Mouse (Mus musculus) midbrain, embryonic 11.5 days (tissue): ENCODE data around the gene Cds1. TPM values are rescaled to one million over a fixed set of nuclear protein-coding genes. Genes with fewer than 3 reads are reported as not detected.
"Not testable (repeated sequence)": the region's sequence is repeated elsewhere in the genome, so short reads cannot be mapped to it uniquely, and the experiment has no call there.

Experiments used
- ATAC-seq: fragments of 200-750 bp; cut with Nextera tagmentation; 2 replicates; pipeline ENCODE4 v1.8.0; 2017; ENCODE audit warnings: moderate TSS enrichment, moderate library complexity; ENCODE audit not compliant: low FRiP score
- DNase-seq: peaks from one replicate; pipeline ENCODE4 v3.0.0; 2015; ENCODE audit warnings: low spot score; ENCODE audit errors: missing footprints
- H3K27ac ChIP-seq: fragments of 300-500 bp; sonication (generic); 2 replicates; pipeline ENCODE4 v1.5.1; 2014; ENCODE audit warnings: low read depth, low read length
- H3K27me3 ChIP-seq: fragments of 300-500 bp; sonication (generic); 2 replicates; pipeline ENCODE4 v1.6.1; 2014; ENCODE audit warnings: mild to moderate bottlenecking, low read length, moderate library complexity, mixed read lengths; ENCODE audit not compliant: control insufficient read depth, insufficient read depth
- H3K36me3 ChIP-seq: fragments of 300-500 bp; sonication (generic); 2 replicates; pipeline ENCODE4 v1.6.1; 2014; ENCODE audit warnings: mild to moderate bottlenecking, low read length, moderate library complexity, mixed read lengths; ENCODE audit not compliant: control insufficient read depth, insufficient read depth
- H3K4me1 ChIP-seq: fragments of 300-500 bp; sonication (generic); 2 replicates; pipeline ENCODE4 v1.6.1; 2014; ENCODE audit warnings: low read length; ENCODE audit not compliant: control insufficient read depth, insufficient read depth
- H3K4me2 ChIP-seq: fragments of 300-500 bp; sonication (generic); 2 replicates; pipeline ENCODE4 v1.6.1; 2014; ENCODE audit warnings: mild to moderate bottlenecking, moderate library complexity
- H3K4me3 ChIP-seq: fragments of 300-500 bp; sonication (generic); 2 replicates; pipeline ENCODE4 v1.5.1; 2014; ENCODE audit warnings: low read depth, low read length
- H3K9ac ChIP-seq: fragments of 300-500 bp; sonication (generic); 2 replicates; pipeline ENCODE4 v1.6.1; 2014; ENCODE audit warnings: low read length
- H3K9me3 ChIP-seq: fragments of 300-500 bp; sonication (generic); 2 replicates; pipeline ENCODE4 v1.6.1; 2016; ENCODE audit warnings: low read length; ENCODE audit not compliant: control insufficient read depth
- WGBS: fragments of 180-500 bp; shearing (Covaris S2); extraction: QIAGEN DNeasy Blood & Tissue Kit; methylation state at CpG from one replicate; pipeline ENCODE4 v1.1.7; 2014; 5-methylcytosine and 5-hydroxymethylcytosine counted together
- polyA plus RNA-seq: library from polyadenylated mRNA; unstranded; fragments of >200 nt; fragmentation: Nextera tagmentation; extraction: Ambion mirVana; gene quantifications from 2 replicates; pipeline ENCODE4 v1.2.1, GENCODE M21; 2014

Cds1 gene
- polyA plus RNA-seq, 1 experiment from 2014 or later, result 1.0 TPM

DNA sequence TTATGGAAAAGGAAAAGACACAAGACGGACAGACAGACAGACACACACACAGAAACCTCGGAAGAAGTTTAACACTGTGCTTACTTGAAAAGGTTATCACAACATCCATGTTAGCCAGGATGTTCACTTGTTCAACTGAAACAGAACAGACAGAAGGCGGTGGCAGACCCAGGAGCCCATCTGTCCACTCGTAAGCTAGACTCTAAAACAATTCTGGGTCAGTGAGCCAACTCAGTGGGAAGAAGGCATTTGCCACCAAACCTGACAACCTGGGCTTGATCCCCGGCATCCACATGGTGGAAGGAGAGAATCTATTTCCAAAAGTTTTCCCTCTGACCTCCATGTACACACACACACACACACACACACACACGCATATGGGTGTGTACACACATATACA is 67.1 kb downstream of the Cds1 start:
- peaks cover 15% of the 10 kb centered on the region for H3K36me3 ChIP-seq
- no peak overlapping the region for H3K9ac ChIP-seq
- H3K4me3 ChIP-seq, result no peak overlapping the region
- no peaks in the 10 kb centered on the region for H3K9me3 ChIP-seq
- H3K4me2 ChIP-seq, result no peak overlapping the region
- peaks cover 2% of the 10 kb centered on the region; the same call in 1 of the 2 replicates for H3K27me3 ChIP-seq
- ATAC-seq, result no peak
- H3K27ac ChIP-seq, result no peak overlapping the region
- whole genome bisulfite sequencing, result 92% methylated on average over 6 of the region's 6 CpGs
- no peak for DNase-seq
- H3K4me1 ChIP-seq, result no peaks in the 10 kb centered on the region

DNA sequence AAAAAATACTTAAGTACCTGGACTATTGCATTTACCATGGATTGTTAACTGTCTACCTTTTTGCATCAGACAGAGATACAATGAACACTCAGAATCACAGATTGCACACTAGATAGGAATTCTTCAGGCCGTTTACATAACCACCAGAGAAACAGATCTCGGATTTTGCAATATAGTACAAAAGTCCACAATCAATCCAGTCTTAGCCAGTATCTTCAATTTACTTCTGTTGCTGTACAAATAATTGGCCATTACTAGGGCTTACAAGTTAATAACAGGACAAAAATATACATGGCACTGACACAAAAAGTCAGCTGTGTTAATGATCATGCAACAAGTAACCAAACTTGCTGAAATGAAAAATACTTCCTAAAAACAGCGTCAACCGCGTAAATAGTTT is 68.1 kb downstream of the Cds1 start:
- H3K9ac ChIP-seq, result no peak overlapping the region
- 93% methylated on average over 5 of the region's 5 CpGs for WGBS
- H3K4me3 ChIP-seq, result no peak overlapping the region
- DNase-seq (no peak), ATAC-seq (no peak)
- no peaks in the 10 kb centered on the region for H3K9me3 ChIP-seq
- H3K36me3 ChIP-seq, result peaks cover 17% of the 10 kb centered on the region
- H3K4me1 ChIP-seq, result no peaks in the 10 kb centered on the region
- H3K27ac ChIP-seq, result no peak overlapping the region
- H3K4me2 ChIP-seq, result no peak overlapping the region
- H3K27me3 ChIP-seq, result no peaks in the 10 kb centered on the region

DNA sequence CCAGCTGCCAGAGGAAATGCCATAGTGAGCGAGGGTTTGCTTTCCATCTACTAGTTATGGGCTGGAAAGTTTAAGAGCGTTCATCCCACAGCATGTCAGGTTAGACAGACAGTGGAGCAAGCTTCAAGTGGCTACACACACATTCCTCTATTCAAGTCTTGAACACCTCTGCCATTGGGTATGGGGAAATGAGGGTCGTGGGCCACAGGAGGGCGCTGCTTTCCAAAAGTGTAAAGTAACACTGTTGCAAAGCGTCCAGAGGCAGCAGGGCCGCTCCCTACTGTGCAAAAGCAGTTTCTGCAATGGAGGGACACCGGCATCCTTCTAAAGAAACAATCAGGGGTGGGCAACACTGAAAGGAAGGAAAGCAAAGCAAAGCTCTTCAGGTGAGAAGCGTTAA is 68.9 kb downstream of the Cds1 start:
- Histone ChIP-seq H3K27me3 (no peaks in the 10 kb centered on the region), H3K9me3 (no peaks in the 10 kb centered on the region), H3K4me1 (no peaks in the 10 kb centered on the region), H3K4me3 (no peak overlapping the region), H3K9ac (no peak overlapping the region), H3K27ac (no peak overlapping the region), H3K36me3 (peaks cover 17% of the 10 kb centered on the region), H3K4me2 (no peak overlapping the region)
- 55% methylated on average over 8 of the region's 8 CpGs for WGBS
- DNase-seq, result no peak
- ATAC-seq, result no peak

DNA sequence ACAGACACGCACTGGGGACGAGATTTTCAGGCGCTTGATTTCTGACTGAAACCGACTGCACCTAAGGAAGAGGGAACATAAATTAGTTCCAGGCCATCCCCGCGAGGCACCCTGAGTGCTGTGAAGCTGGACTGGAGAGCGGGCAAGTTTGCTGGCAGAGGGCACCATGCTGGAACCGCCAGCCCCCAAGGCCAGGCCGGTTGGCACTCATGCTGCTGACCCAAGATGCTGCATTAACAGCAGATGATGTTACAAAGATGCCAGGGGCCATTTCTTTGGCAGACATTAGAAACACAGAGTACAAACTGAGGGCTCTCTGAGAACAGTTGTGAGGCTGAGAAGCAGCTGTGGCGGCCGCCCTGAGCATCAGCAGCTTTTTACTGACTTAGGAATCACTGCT is 71.3 kb downstream of the Cds1 start:
- H3K27ac ChIP-seq, result no peak overlapping the region
- no peaks in the 10 kb centered on the region for H3K9me3 ChIP-seq
- DNase-seq, result no peak
- no peaks in the 10 kb centered on the region for H3K27me3 ChIP-seq
- H3K4me2 ChIP-seq, result no peak overlapping the region
- no peaks in the 10 kb centered on the region for H3K4me1 ChIP-seq
- ATAC-seq, result no peak
- H3K4me3 ChIP-seq, result no peak overlapping the region
- H3K36me3 ChIP-seq, result peaks cover 22% of the 10 kb centered on the region
- WGBS, result 97% methylated on average over 11 of the region's 11 CpGs
- no peak overlapping the region for H3K9ac ChIP-seq

DNA sequence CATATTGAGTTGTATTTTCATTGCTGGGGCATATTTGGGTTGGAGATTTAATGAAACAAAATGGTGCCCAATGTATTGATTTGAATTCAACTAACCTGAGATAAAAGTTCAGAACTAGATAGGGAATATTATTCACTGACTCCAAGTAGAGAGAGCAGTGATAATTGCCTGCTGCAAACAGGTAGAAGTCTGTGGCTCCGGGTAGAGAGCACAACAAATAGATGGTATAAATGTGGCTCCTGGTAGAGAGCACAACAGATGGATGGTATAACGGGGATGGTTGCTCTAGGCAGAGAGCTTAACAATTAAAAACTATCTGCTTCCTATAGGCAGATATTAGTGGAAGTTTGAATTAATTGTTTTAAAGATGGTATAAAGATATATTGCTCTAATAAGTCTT is 72.7 kb downstream of the Cds1 start:
- H3K36me3 ChIP-seq, result peaks cover 29% of the 10 kb centered on the region
- DNase-seq, H3K27ac ChIP-seq, H3K9me3 ChIP-seq, H3K4me2 ChIP-seq, ATAC-seq, H3K4me1 ChIP-seq, H3K9ac ChIP-seq, H3K4me3 ChIP-seq, H3K27me3 ChIP-seq: not testable (repeated sequence)
- 95% methylated on average over 2 of the region's 2 CpGs for WGBS

DNA sequence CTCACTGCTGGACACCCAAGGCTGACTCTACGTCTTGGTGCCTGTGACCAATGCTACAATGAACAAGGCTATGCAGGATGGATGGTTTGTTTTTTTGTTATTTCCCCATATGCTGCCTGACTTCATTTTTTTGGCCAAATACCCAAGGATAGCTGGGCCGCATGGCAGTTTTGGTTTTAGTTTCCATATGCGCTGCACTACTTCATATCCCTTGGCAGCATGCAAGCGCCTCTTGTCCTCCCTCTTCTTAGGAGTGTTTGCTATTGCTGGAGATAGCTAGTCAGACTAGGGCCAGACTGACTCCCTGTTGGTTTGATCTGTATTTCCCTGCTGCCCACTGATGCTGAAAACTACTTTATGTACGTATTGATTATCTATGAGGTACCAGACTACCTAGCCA is 75.5 kb downstream of the Cds1 start:
- Histone ChIP-seq H3K4me3 (no peak overlapping the region), H3K4me1 (no peaks in the 10 kb centered on the region), H3K27me3 (no peaks in the 10 kb centered on the region), H3K4me2 (no peak overlapping the region), H3K36me3 (peaks cover 36% of the 10 kb centered on the region), H3K9ac (no peak overlapping the region), H3K9me3 (no peaks in the 10 kb centered on the region), H3K27ac (no peak overlapping the region)
- WGBS, result 99% methylated on average over 5 of the region's 5 CpGs
- no peak for ATAC-seq
- DNase-seq, result no peak

DNA sequence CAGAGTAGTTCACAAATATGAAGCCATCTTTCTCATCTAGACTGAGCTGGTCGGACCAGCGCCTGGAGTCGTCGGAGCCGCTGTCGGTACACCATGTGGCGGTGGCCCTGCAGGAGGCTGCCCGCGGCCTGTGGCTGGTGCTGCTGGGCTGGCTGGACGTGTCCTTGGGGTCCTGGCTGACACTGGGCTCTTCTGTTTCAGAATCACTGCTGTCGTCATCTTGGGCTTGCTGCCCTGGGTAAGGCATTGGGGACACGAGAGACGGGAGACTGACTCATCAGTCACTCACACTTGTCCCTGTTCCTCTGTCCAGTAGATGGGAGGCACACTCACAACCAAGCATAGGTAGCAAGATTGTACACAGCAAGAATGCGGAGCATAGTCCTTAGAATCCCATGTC is 80.1 kb downstream of the Cds1 start:
- no peak overlapping the region for H3K27ac ChIP-seq
- DNase-seq (no peak), ATAC-seq (no peak)
- H3K4me3 ChIP-seq, result no peak overlapping the region
- H3K4me1 ChIP-seq, result no peaks in the 10 kb centered on the region
- H3K9me3 ChIP-seq, result no peaks in the 10 kb centered on the region
- H3K27me3 ChIP-seq, result no peaks in the 10 kb centered on the region
- no peak overlapping the region for H3K4me2 ChIP-seq
- no peak overlapping the region for H3K9ac ChIP-seq
- WGBS, result 95% methylated on average over 14 of the region's 14 CpGs
- H3K36me3 ChIP-seq, result peaks cover 52% of the 10 kb centered on the region

DNA sequence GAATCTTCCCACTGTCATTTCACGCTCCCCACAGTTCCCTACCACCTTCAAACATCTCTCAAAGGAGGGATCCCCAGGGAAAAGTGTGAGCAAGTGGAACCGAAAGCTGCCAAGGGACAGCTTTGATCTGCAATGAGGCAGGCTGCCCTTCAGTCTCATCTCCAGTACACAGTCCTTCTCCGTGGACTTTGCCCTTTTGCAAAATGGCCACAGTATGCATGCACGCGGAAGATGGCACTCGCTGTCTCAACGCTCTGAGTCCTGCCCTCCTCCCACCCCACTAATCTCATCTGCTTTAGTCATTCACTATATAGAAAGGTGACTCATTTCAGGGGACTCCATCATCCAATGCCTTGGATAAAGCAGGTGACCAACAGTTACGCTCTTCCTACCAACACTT is 81.0 kb downstream of the Cds1 start:
- Histone ChIP-seq H3K9me3 (no peaks in the 10 kb centered on the region), H3K4me2 (no peak overlapping the region), H3K27me3 (no peaks in the 10 kb centered on the region), H3K9ac (no peak overlapping the region), H3K4me1 (no peaks in the 10 kb centered on the region), H3K27ac (no peak overlapping the region), H3K4me3 (no peak overlapping the region), H3K36me3 (peaks cover 50% of the 10 kb centered on the region)
- DNase-seq (no peak), ATAC-seq (no peak)
- WGBS, result 94% methylated on average over 8 of the region's 8 CpGs

DNA sequence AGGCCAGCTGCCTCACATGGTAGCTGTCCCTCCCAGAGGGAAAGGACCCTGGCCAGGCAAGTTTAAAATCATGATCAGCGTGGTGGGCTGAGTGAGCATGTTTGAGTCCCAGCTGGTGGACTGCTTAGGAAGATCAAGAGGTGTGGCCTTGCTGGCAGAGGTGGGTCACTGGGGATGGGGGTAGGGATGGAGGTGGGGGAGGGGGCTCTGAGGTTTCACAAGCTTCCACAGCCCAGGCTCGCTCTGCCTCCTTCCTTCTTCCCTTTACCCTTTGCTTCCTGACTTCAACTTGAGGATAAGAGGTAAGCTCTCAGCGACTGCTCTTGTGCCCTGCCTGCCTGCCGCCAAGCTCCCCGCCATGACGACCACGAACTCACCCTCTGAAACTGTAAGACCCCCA is 82.4 kb downstream of the Cds1 start:
- no peaks in the 10 kb centered on the region for H3K27me3 ChIP-seq
- 82% methylated on average over 7 of the region's 7 CpGs for WGBS
- H3K4me1 ChIP-seq, result no peaks in the 10 kb centered on the region
- H3K36me3 ChIP-seq, result peaks cover 48% of the 10 kb centered on the region
- H3K9me3 ChIP-seq, result no peaks in the 10 kb centered on the region
- ATAC-seq (no peak), DNase-seq (no peak)
- H3K9ac ChIP-seq, result no peak overlapping the region
- no peak overlapping the region for H3K27ac ChIP-seq
- H3K4me3 ChIP-seq, result no peak overlapping the region
- H3K4me2 ChIP-seq, result no peak overlapping the region

DNA sequence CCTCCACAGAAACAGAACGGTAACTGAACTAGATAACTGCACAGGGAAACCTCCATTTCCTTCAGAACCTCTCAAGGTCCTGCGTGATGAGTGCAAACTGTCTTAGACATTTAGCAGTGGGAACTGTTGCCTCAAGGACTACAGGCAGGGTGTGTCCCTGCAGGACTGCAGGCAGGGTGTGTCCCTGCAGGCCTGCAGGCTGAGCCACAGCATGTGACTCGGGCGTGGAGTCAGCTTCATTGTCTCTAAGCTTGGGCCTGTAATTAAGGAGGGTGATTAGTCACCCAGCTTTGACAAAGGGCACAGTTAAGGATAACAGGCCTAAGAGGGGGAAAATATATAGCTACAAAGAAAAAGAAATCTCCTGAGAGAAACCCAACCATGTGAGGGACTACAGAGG is 82.8 kb downstream of the Cds1 start:
- no peaks in the 10 kb centered on the region for H3K9me3 ChIP-seq
- no peak overlapping the region for H3K27ac ChIP-seq
- 81% methylated on average over 4 of the region's 4 CpGs for WGBS
- no peak overlapping the region for H3K9ac ChIP-seq
- DNase-seq (no peak), ATAC-seq (no peak)
- no peaks in the 10 kb centered on the region for H3K27me3 ChIP-seq
- H3K4me3 ChIP-seq, result no peak overlapping the region
- peaks cover 52% of the 10 kb centered on the region for H3K36me3 ChIP-seq
- no peaks in the 10 kb centered on the region for H3K4me1 ChIP-seq
- no peak overlapping the region for H3K4me2 ChIP-seq
